Mouse (Mus musculus): ENCODE results near the gene Adgre5.

DNA sequence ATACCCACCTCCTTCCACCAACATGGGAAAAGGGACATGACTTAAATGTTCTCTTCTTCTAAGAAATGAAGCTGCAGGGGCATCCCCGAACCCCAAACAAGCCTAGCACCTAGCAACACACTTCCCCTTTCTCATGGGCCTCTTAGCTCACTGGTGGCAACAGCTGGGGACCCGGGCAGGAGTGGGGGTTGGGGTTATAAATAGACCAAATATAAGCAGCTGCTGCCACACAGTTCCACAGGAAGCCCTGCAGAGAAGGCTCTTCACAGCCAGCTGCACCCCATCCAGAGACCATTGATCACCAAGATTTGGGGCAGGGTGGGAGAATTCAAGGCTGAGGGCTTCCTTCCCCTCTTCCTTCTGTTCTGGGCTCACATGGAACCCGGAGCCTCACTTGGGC, 7.6 kb upstream of the Adgre5 start:
- TF ChIP-seq POLR2A (IDR thresholded peaks at IDR 0.05; ENCODE audit: borderline replicate concordance, extremely low read depth, insufficient read depth, insufficient read length, poor library complexity, severe bottlenecking) (no peak), CTCF (IDR thresholded peaks at IDR 0.05; ENCODE audit: borderline replicate concordance, extremely low read depth, insufficient read depth, insufficient read length) (no peak)

Measured in brain, embryonic 14.5 days (tissue).